Mouse (Mus musculus) fat pad, adult 2 months (tissue): ENCODE data around the gene Klk1b5.
"Not testable (repeated sequence)": the region's sequence is repeated elsewhere in the genome, so short reads cannot be mapped to it uniquely, and the experiment has no call there.

ENCODE experiments used
- DNase-seq: peaks from one replicate; pipeline ENCODE4 v3.0.0-alpha.2; 2011; ENCODE audit warnings: low read depth, low spot score; ENCODE audit errors: extremely low read depth

Klk1b5 gene

GRCm38 (mm10) chr7:44215645-44216044 is at the start of gene Klk1b5:
Gene Klk1b5 (plus strand): TSS chr7:44215945.
- no peak for DNase-seq

GRCm38 (mm10) chr7:44179299-44180045 is 36.3 kb upstream of the Klk1b5 start:
- no peak for DNase-seq

GRCm38 (mm10) chr7:44186516-44186915 is 29.2 kb upstream of the Klk1b5 start:
- DNase-seq: not testable (repeated sequence)

GRCm38 (mm10) chr7:44187936-44188335 is 27.8 kb upstream of the Klk1b5 start, which contains the start of gene Klk1b24:
Gene Klk1b24 (plus strand): TSS chr7:44188236.
- not testable (repeated sequence) for DNase-seq

- DNase-seq: not testable (repeated sequence)
These were observed 22.3 kb upstream of the Klk1b5 start for GRCm38 (mm10) chr7:44193466-44193865.

- DNase-seq: no peak
These were observed 17.9 kb upstream of the Klk1b5 start, which contains the start of gene Klk1b3 for GRCm38 (mm10) chr7:44197891-44198290. Gene Klk1b3 (plus strand): TSS chr7:44198191.

GRCm38 (mm10) chr7:44207135-44207534 is 8.6 kb upstream of the Klk1b5 start, which contains the start of gene Klk1b4:
Gene Klk1b4 (plus strand): TSS chr7:44207435.
- not testable (repeated sequence) for DNase-seq

- DNase-seq: no peak
These were observed 7.4 kb upstream of the Klk1b5 start for GRCm38 (mm10) chr7:44208307-44208706.

- not testable (repeated sequence) for DNase-seq
These were observed 5.9 kb downstream of the Klk1b5 start for GRCm38 (mm10) chr7:44221601-44222000.

- DNase-seq: not testable (repeated sequence)
These were observed 6.6 kb downstream of the Klk1b5 start for GRCm38 (mm10) chr7:44222335-44222734.

- DNase-seq: no peak
These were observed 9.3 kb downstream of the Klk1b5 start, which contains the start of gene Klk1 for GRCm38 (mm10) chr7:44225076-44225475. Gene Klk1 (plus strand): TSS chr7:44225360.

- no peak for DNase-seq
These were observed 20.2 kb downstream of the Klk1b5 start, which contains the start of gene Gm36864 for GRCm38 (mm10) chr7:44235909-44236308. Gene Gm36864 (plus strand): TSS chr7:44236177.

GRCm38 (mm10) chr7:44239913-44240312 is 24.2 kb downstream of the Klk1b5 start:
- no peak for DNase-seq

GRCm38 (mm10) chr7:44240712-44241111 is 25.0 kb downstream of the Klk1b5 start:
- no peak for DNase-seq

GRCm38 (mm10) chr7:44241163-44241562 is 25.4 kb downstream of the Klk1b5 start:
- DNase-seq: no peak

GRCm38 (mm10) chr7:44244080-44244479 is 28.3 kb downstream of the Klk1b5 start:
- DNase-seq: no peak

GRCm38 (mm10) chr7:44246055-44246983 is 30.6 kb downstream of the Klk1b5 start, which contains the start of the genes 1700028J19Rik and 2410002F23Rik:
Gene 1700028J19Rik (minus strand): TSS chr7:44246695.
Gene 2410002F23Rik (plus strand): TSS chr7:44246722.
- peak; percentile 25 for DNase-seq

- no peak for DNase-seq
These were observed 31.3 kb downstream of the Klk1b5 start for GRCm38 (mm10) chr7:44246984-44247470.

GRCm38 (mm10) chr7:44247971-44248370 is 32.2 kb downstream of the Klk1b5 start:
- no peak for DNase-seq

- no peak for DNase-seq
These were observed 33.5 kb downstream of the Klk1b5 start for GRCm38 (mm10) chr7:44249248-44249647.

GRCm38 (mm10) chr7:44250732-44251275 is 35.1 kb downstream of the Klk1b5 start:
- DNase-seq: not testable (repeated sequence)
